Comparison of ENCODE assay signal across 12 mouse cellular contexts in the genomic region with DNA sequence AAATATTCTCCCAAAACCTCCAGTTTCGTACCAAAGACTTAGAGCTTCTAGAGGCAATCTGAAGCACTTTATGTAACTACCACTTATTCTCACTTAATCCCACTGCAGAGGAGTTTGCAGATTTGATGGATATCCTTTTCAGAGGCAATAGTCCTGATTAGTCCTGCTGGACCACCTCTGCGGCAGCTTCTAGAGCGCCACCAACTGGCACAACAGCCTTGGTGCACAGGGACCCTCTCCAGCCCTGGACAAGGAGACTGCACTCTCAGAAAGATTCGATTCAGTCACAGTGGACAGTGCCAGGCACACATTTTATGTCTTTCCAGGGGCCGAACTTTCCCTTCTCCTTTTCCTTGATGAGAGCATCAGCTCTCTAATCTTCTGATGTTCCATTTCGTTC.
A peak's percentile ranks its signal among the peaks of the same experiment; 100 is the strongest.
DNase-seq lines count a peak whose midpoint lies in the region; ATAC-seq and TF ChIP-seq lines count a peak whose summit lies in the region.
"Had no signal": no experiment of that assay in that cellular context is flagged by ENCODE, and none has a peak within 500 bp of the region (broad histone marks: within the 10 kb centered on the region; RNA-seq: fewer than 3 reads in every experiment).

No protein-coding gene starts in this region.

- TF ChIP-seq RAD21 in CH12.LX (IDR thresholded peaks at IDR 0.05; ENCODE audit: low read depth, low read length) = peak; percentile 19

- in situ Hi-C loops in CH12.LX (cut with MboI; ENCODE audit: low pct_ligation_motif_present, low pct_unique_long_range_greater_than_20kb, low sequenced_read_pairs) = no loop called here

- H3K9ac ChIP-seq in CH12.LX (ENCODE audit: insufficient read depth, low read depth) = no peak overlapping the region
- H3K9ac ChIP-seq: embryonic facial prominence, embryonic 12.5 days; intestine, embryonic 15.5 days; liver, embryonic 13.5 days had no signal

- no peak overlapping the region for H3K27ac ChIP-seq in CH12.LX (ENCODE audit: insufficient read depth, low read depth)
- H3K27ac ChIP-seq: embryonic facial prominence, embryonic 12.5 days; intestine, embryonic 15.5 days; liver, embryonic 13.5 days had no signal

- dilution Hi-C loops in CH12.LX (cut with MboI; ENCODE audit: extremely low pct_ligation_motif_present, extremely low pct_unique_long_range_greater_than_20kb, low sequenced_read_pairs) = no loop called here

- ATAC-seq in granulocyte monocyte progenitor cell, adult 5-6 weeks (replicated peaks; ENCODE audit: poor library complexity, severe bottlenecking) = no peak
- ATAC-seq: intestine, embryonic 15.5 days had no signal

- no peak for TF ChIP-seq POLR2A in CH12.LX (IDR thresholded peaks at IDR 0.05; ENCODE audit: low read depth, low read length)

- H3K9me3 ChIP-seq in CH12.LX (replicated peaks; ENCODE audit: low read length) = no peaks in the 10 kb centered on the region
- H3K9me3 ChIP-seq: embryonic facial prominence, embryonic 12.5 days; intestine, embryonic 15.5 days; liver, embryonic 13.5 days had no signal

- H3K27me3 ChIP-seq in CH12.LX (replicated peaks) = no peaks in the 10 kb centered on the region
- H3K27me3 ChIP-seq: embryonic facial prominence, embryonic 12.5 days; intestine, embryonic 15.5 days; liver, embryonic 13.5 days had no signal

- DNase-seq in adrenal gland, adult (ENCODE audit: inconsistent age in 2 of 2, low spot score in 1 of 2) = peak; percentile 40 to 67
- no peak for DNase-seq in adrenal gland, adult 8-10 months
- peak; percentile 11 for DNase-seq in kidney, postnatal 10 days
- DNase-seq in kidney, adult 9 months = no peak
- peak; percentile 9 for DNase-seq in CH12.LX (ENCODE audit: extremely low read depth)
- DNase-seq in embryo, embryonic 11 days = peak; percentile 50
- no peak for DNase-seq in T-cell, adult 2 months (ENCODE audit: low spot score)
- DNase-seq: liver, embryonic 13.5 days had no signal

- H3K4me2 ChIP-seq in CH12.LX (ENCODE audit: insufficient read depth, low read depth, poor library complexity, severe bottlenecking) = no peak overlapping the region
- H3K4me2 ChIP-seq: embryonic facial prominence, embryonic 12.5 days; intestine, embryonic 15.5 days; liver, embryonic 13.5 days had no signal

- H3K4me1 ChIP-seq in CH12.LX (ENCODE audit: control insufficient read depth in 1 of 2, insufficient read depth in 2 of 2) = no peaks in the 10 kb centered on the region
- H3K4me1 ChIP-seq: embryonic facial prominence, embryonic 12.5 days; intestine, embryonic 15.5 days; liver, embryonic 13.5 days had no signal

- no peak for TF ChIP-seq EP300 in CH12.LX (IDR thresholded peaks at IDR 0.05; ENCODE audit: low read length)

- TF ChIP-seq CTCF in CH12.LX (conservative IDR thresholded peaks at IDR 0.05 in 1 of 2, IDR thresholded peaks at IDR 0.05 in 1 of 2; ENCODE audit: low read depth in 2 of 2, low read length in 2 of 2) = peak; percentile 29 to 34; a peak in 2 of 4 replicates

- no peak overlapping the region for H3K4me3 ChIP-seq in CH12.LX (replicated peaks in 1 of 3; ENCODE audit: low read depth in 2 of 3, low read length in 2 of 3, poor library complexity in 1 of 3)
- H3K4me3 ChIP-seq: embryonic facial prominence, embryonic 12.5 days; intestine, embryonic 15.5 days; liver, embryonic 13.5 days; myocyte had no signal

- no peaks in the 10 kb centered on the region for H3K36me3 ChIP-seq in CH12.LX (replicated peaks in 1 of 2; ENCODE audit: control insufficient read depth in 1 of 2, insufficient read depth in 1 of 2, low read length in 1 of 2)
- H3K36me3 ChIP-seq: embryonic facial prominence, embryonic 12.5 days; intestine, embryonic 15.5 days; liver, embryonic 13.5 days had no signal

- no peaks in the 10 kb centered on the region for H3K79me2 ChIP-seq in CH12.LX (replicated peaks; ENCODE audit: control insufficient read depth, extremely low read depth, insufficient read depth, poor library complexity, severe bottlenecking)

TF ChIP-seq in CH12.LX, 34 proteins besides CTCF, POLR2A, EP300 and RAD21:
- TF ChIP-seq CHD1 (IDR thresholded peaks at IDR 0.05; ENCODE audit: low read depth, low read length) = no peak
- TF ChIP-seq IRF4 (IDR thresholded peaks at IDR 0.05; ENCODE audit: low read depth, low read length) = no peak
- TF ChIP-seq JUN (IDR thresholded peaks at IDR 0.05; ENCODE audit: insufficient read depth, low read depth, low read length) = no peak
- TF ChIP-seq GABPA (IDR thresholded peaks at IDR 0.05; ENCODE audit: insufficient replicate concordance, low read depth, low read length) = no peak
- no peak for TF ChIP-seq ETS1 (conservative IDR thresholded peaks at IDR 0.05; ENCODE audit: low read depth, low read length)
- no peak for TF ChIP-seq BHLHE40 (IDR thresholded peaks at IDR 0.05; ENCODE audit: low read depth, low read length)
- TF ChIP-seq RCOR1 (conservative IDR thresholded peaks at IDR 0.05; ENCODE audit: low read depth, low read length) = no peak
- no peak for TF ChIP-seq E2F4 (IDR thresholded peaks at IDR 0.05; ENCODE audit: insufficient replicate concordance, low read depth, low read length)
- no peak for TF ChIP-seq ZKSCAN1 (IDR thresholded peaks at IDR 0.05; ENCODE audit: borderline replicate concordance, low read depth, low read length)
- TF ChIP-seq UBTF (IDR thresholded peaks at IDR 0.05; ENCODE audit: low read depth, low read length) = no peak
- no peak for TF ChIP-seq PAX5 (IDR thresholded peaks at IDR 0.05; ENCODE audit: low read length)
- no peak for TF ChIP-seq MXI1 (IDR thresholded peaks at IDR 0.05; ENCODE audit: low read depth, low read length)
- TF ChIP-seq MEF2A (IDR thresholded peaks at IDR 0.05; ENCODE audit: borderline replicate concordance, low read depth, low read length) = no peak
- no peak for TF ChIP-seq JUND (conservative IDR thresholded peaks at IDR 0.05; ENCODE audit: low read depth, low read length)
- TF ChIP-seq ZNF384 (IDR thresholded peaks at IDR 0.05; ENCODE audit: low read depth, low read length) = no peak
- no peak for TF ChIP-seq TBP (conservative IDR thresholded peaks at IDR 0.05; ENCODE audit: low read depth, low read length)
- TF ChIP-seq ELF1 (IDR thresholded peaks at IDR 0.05; ENCODE audit: low read depth, low read length) = no peak
- TF ChIP-seq USF1 (IDR thresholded peaks at IDR 0.05; ENCODE audit: low read depth, low read length) = no peak
- TF ChIP-seq MAX (IDR thresholded peaks at IDR 0.05; ENCODE audit: low read length) = no peak
- no peak for TF ChIP-seq HCFC1 (IDR thresholded peaks at IDR 0.05; ENCODE audit: low read depth, low read length)

Comparison
In these comparisons a context has a peak if more than half of its experiments do, and no peak if none do; other contexts are left out.
1. DNase-seq: peak in adrenal gland, adult (2 of 2), kidney, postnatal 10 days (single experiment), CH12.LX (single experiment) and embryo, embryonic 11 days (single experiment); none in adrenal gland, adult 8-10 months (single experiment), kidney, adult 9 months (single experiment) and T-cell, adult 2 months (single experiment).